Mouse (Mus musculus) inflammation-experienced regulatory T-cells (primary cell): Measurements from ENCODE around the gene Foxo4. TPM values are rescaled to one million over a fixed set of nuclear protein-coding genes. Genes with fewer than 3 reads are reported as not detected.

Experiments used
- polyA plus RNA-seq, 2 experiments: library from polyadenylated mRNA; unstranded; fragments of 100-300 nt; shearing (Covaris generic); gene quantifications; one replicate each; pipeline ENCODE4 v1.2.1; 2017

Foxo4 gene
- 1 to 10 TPM; 1.6 to 2.1 TPM for polyA plus RNA-seq

DNA sequence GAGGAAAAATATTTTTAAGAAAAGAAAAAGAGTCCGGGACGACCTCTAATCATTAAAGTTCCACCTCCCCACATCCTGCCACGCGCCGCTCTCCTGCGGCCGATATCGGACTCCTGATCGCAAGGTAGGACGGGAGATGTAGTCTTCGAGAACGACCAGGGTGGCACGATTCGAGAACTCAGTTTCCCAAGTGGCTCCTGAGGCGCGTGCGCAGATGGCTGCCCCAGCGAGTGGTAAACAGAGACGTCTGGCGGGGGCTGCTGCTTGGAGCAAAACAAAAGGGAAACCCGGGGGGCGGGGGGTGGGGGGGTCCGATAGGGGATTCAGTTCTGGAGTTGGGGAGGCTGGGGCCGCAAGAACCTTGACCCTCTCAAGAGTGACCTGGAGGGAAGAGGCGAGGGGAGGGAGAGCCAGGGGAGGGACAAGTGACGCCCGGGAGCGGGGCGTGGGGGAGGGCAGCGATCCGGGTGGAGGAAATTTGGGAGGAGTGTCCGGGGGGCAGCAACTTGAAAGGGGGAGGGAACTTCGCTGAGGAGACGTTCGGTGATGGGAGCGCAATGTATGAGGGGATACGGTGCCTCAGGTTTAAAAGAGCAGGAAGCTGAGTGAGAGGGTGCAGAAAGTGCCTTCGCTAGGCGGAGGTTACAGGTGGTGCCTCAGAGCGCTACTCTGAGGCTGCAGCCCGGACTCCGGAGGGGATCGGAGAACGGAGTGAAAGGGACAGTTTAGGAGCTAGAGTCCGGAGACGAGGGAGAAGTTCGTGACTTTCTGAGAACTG, at the start of gene Foxo4:
Gene Foxo4 (plus strand): TSS at position 577 of the 778 bp plus-strand sequence.

DNA sequence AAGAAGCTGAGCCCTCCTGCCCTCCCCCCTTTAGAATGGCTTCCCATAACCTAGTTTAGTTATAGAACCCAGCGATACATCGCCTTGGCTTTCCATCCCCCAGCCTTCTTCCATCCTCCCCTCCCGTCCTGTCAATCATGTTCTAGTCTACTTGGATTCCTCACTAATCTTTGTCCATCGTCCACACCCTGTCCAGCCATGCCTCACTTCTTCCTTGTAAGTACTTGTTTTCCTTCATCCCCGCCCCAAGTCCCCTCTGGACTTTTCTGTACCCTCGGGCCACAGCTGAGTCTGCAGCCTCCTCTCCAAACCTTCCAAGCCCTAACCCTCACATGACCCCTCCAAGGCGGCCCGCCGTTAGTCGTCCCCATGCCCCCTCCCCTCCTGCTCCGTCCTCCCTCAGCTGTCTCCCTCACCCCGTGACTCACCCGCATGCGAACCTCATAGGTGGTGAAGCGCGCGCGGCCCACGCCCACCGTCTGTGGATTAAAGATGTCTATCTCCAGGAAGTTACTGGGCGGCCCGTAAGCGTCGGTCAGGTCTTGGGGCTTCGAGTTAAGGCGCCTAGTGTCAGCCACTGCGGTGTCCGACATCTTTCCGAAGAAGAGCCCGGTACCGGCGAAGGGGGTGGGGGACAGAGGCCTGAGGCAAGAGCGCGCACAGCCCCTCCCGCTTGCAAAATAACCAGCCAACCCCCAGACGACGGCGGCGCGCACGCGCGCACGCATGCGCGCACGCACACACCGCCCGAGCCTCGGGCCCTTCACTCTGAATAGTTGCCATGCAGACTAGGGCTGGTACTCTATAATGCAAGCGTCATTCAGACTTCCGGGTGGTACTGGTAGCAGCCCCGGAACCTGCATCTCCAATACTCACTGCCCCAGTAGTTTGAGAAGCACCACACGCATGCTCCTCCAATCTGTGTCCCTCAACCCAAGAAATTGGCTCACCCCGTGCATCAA, 32.2 kb upstream of the Foxo4 start, which contains the start of gene Snx12:
Gene Snx12 (minus strand): TSS at position 730 of the 962 bp plus-strand sequence.

DNA sequence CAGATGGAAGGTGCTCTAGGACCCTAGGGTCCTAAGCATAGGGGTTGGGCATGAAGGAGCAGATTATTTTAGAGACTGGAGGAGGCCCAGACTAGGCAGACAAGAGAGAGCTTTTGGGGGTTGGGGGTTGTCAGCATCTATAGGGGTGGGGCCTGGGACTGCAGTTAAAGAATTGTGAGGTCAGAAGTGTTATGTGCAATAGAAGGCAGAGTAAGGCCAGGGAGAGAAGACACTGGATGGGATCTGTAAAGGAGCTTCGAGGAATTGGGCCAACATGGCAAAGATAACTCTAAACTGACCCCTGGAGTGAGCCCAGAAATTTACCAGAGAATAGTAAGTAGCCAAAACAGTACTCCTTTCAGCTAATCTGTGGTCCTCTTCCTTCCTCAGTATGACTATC, 9.6 kb downstream of the Foxo4 start, which contains the start of gene Gm614:
Gene Gm614 (minus strand): TSS at position 101 of the 400 bp plus-strand sequence.

DNA sequence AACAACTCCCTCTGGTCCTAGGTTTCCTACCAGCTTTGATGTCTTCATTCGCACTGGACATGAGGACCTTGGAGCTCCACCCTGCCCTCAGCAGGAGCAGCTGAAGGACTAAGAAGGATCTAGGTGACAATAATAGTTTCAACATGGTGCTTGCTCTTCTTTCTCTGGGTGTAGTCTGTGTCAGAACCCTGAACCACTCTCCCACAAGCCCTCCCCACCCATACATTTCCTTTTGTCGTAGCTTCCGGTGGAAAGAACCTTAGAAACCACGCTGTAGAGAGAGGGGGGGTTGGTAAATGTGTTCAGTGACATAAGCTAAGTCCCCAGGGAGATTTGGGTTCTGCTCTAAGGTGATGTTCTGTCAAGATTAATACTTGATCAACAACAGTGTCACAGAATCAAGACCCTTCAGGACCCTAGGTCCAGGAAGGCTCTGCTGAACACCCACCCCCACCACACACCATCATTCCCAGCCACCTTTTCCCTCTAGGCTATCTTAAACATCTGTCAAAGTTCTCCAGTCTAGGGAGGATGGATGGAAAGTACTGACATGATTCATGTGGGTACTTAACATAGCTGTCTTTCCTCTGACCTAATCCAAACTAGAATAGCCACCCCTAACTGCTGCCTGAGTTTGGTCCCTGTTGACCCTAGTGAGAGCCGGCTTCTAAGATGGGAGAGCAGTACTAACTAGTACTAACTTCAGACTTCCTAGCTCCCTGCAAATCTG, 13.9 kb downstream of the Foxo4 start, which contains the start of gene Il2rg:
Gene Il2rg (minus strand): TSS at position 231 of the 730 bp plus-strand sequence.

DNA sequence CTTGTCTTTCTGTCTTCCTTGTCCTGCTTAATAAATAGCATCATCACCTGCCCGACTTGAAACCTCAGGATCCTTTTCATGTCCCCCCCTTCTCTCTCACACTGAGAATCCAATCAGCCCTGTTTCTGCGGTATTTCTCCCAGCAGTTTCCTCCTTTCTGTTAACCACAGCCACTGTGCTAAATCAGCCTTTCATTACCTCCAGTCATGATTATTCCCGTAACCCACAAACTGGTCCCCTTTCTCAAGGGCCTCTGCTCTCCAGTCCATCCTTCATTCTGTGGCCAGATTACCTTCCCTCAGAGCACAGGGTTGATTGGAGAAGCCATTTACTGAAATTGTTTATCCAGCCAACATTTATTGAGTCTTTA, 14.4 kb downstream of the Foxo4 start, which contains the start of gene Gm20489:
Gene Gm20489 (minus strand): TSS at position 269 of the 370 bp plus-strand sequence.

DNA sequence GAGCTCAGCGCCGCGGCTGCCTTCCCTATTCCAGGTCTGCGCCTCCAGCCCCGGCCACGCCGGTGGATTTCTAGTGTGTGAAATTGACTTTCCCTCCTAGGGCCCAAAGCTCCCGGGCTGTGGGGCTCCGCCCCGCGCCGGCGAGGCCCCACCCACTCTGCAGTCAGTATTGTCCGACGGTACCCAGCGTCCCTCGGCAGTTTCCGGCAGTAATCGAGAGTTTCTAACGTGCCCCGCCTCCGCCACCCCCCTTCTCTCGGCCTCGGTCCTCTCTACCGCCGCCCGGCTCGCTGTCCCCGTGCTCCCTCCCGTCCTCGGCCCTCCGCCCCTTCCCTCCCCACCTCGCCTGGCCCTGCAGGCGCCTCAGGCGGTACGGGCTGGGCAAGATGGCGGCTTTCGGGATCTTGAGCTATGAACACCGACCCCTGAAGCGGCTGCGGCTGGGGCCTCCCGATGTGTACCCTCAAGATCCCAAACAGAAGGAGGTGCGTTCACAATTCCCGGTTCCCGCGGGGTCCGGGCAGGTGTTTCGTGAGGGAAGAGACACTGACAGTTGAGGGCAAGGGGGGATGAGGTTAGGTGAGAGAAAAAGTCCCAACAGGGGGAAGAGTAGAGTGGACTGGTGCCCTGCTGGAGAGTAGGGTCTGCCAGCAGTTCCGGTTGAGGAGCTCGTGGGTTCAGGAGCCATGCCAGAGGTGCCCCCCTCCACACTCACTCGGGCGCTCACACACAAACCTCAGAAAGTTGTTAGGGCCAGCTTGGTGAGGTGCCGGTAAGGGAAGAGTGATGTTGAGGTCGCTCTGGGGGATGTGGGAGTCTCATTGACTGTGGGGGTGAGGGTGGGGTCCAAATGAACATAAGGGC, 19.8 kb downstream of the Foxo4 start, which contains the start of gene Med12:
Gene Med12 (plus strand): TSS at position 156 of the 864 bp plus-strand sequence.

DNA sequence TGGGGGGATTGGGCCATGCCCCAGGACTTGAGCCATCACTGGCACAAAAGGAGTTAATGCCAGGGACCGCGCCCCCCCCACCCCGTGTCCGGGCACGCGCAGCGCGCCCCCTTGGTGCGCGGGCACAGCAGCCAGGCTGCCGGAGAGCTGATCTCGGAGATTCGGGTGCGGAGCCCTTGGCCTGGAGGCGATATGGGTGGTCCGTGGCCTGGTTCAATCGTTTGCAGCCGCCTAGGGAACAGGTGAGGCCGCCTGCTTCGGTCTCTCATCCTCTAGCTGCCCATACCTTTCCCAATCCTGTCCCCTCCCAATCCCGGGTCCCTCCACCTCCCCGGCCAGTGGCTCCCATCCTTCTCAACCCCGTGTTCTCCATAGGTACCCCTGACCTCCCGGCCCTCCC, 44.7 kb downstream of the Foxo4 start, which contains the start of gene Nlgn3:
Gene Nlgn3 (plus strand): TSS at position 114 of the 400 bp plus-strand sequence.

Other genes with a start within 250 kb of the Foxo4 start
- under 1 TPM in 1 of 2 experiments, not detected in 1; 0.20 TPM for gene Tex11, start 194.9 kb upstream of the Foxo4 start, polyA plus RNA-seq
- gene Slc7a3, start 168.5 kb upstream of the Foxo4 start, polyA plus RNA-seq, result under 1 TPM; 0.19 to 0.84 TPM
- 10 to 100 TPM; 50.9 to 59.3 TPM for gene Snx12, start 32.0 kb upstream of the Foxo4 start, polyA plus RNA-seq
- gene Gm614, start 9.5 kb downstream of the Foxo4 start, polyA plus RNA-seq, result 1 to 10 TPM; 2.3 to 3.2 TPM
- 1,000 to 10,000 TPM; 1,499 to 1,719 TPM for gene Il2rg, start 13.7 kb downstream of the Foxo4 start, polyA plus RNA-seq
- not detected for gene Gm20489, start 14.5 kb downstream of the Foxo4 start, polyA plus RNA-seq
- gene Med12, start 19.5 kb downstream of the Foxo4 start, polyA plus RNA-seq, result 10 to 100 TPM; 69.3 to 84.3 TPM
- gene Nlgn3, start 44.6 kb downstream of the Foxo4 start, polyA plus RNA-seq, result 1 to 10 TPM in 1 of 2 experiments, under 1 TPM in 1; 0.06 to 1.8 TPM
- gene Gjb1, start 121.8 kb downstream of the Foxo4 start, polyA plus RNA-seq, result under 1 TPM in 1 of 2 experiments, not detected in 1; 0.95 TPM
- gene Zmym3, start 166.3 kb downstream of the Foxo4 start, polyA plus RNA-seq, result 10 to 100 TPM; 14.1 to 15.4 TPM
- 100 to 1,000 TPM; 255 to 264 TPM for gene Nono, start 174.8 kb downstream of the Foxo4 start, polyA plus RNA-seq
- gene Itgb1bp2, start 194.6 kb downstream of the Foxo4 start, polyA plus RNA-seq, result under 1 TPM in 1 of 2 experiments, not detected in 1; 0.39 TPM